Mouse (Mus musculus) left cerebral cortex, postnatal 36 days (tissue): Measurements from ENCODE around the gene Slc2a4. TPM values are rescaled to one million over a fixed set of nuclear protein-coding genes. Genes with fewer than 3 reads are reported as not detected.

Experiments
- DNase-seq, 2 experiments: peaks; one replicate each; pipeline ENCODE4 v3.0.0; 2021 to 2022; ENCODE audit warnings: low spot score in 2 of 2, mixed read lengths in 1 of 2
- intact Hi-C: fragments of 180-260 bp; cut with DNase I; formaldehyde crosslinking; loops from one replicate; pipeline ENCODE4 v1.15.1; 2025
- total RNA-seq, 2 experiments: library from RNA; stranded (reverse); gene quantifications; 2 replicates each; pipeline ENCODE4 v1.2.3; 2021

Slc2a4 gene
- total RNA-seq, result 1 to 10 TPM; 3.6 to 4.4 TPM

DNA sequence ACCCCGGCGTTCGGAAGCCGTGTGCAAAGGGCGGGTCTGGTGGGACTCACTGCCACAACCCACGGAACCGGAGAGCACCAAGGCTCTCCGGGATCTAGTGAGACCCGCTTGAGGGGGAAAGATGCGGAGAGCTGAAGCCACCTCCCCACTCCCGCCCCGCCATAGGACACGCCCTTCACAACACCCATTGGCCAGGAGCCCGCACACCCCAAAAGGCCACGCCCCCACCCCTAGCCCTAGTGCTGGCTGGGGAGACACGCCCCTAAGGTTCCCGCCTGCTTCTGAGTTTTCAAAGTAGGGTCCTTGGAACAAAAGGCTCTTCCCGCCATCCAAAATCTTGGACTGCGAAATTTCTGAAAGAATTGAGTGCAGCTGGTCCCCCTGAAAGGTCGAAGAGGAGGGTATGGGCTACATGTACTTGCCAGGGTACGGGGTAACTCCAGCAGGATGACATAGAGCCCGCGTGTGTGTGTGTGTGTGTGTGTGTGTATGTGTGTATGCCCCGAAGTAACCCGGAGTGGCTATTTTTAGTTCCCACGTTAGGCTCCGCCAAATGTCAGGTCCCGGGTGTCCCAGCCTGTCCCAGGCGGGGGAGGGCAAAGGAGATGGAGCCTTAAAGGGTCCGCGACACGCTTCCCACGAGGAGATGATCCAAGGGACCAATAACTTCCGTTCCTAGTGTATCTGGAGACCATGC, at the start of gene Slc2a4:
Gene Slc2a4, minus strand, starts transcription at position 123 of the 697 bp plus-strand sequence.
- peak; percentile 35 to 50 for DNase-seq
- intact Hi-C loops, result loop anchor here (2.0 kb wide), 1 partner anchor 13 kb away; the partner anchor contains the start of gene Ybx2

DNA sequence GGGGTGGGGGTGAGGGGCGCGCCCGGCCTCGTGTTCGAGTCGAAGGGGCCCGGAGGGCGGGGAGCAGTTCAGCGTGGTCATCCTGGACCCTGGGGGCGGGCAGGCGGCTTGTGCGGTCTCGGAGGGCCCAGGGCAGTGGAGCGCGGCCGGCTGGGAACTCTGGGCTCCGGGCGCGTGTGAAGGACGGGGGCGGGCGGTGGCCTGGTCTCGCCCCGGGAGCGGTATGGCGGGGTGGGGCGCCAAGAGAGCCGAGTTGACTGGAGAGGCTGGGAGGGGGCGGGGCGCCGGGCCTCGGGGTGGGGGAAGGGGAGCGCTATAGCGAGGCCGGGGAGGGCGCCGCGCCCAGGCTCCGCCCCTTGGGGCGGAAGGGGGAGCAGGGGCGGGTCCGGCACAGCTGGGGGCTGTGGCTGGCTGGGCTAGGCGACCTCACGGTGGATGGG, 49.1 kb upstream of the Slc2a4 start:
- DNase-seq, result peak; percentile 74 to 77
- intact Hi-C loops, result no loop called here

DNA sequence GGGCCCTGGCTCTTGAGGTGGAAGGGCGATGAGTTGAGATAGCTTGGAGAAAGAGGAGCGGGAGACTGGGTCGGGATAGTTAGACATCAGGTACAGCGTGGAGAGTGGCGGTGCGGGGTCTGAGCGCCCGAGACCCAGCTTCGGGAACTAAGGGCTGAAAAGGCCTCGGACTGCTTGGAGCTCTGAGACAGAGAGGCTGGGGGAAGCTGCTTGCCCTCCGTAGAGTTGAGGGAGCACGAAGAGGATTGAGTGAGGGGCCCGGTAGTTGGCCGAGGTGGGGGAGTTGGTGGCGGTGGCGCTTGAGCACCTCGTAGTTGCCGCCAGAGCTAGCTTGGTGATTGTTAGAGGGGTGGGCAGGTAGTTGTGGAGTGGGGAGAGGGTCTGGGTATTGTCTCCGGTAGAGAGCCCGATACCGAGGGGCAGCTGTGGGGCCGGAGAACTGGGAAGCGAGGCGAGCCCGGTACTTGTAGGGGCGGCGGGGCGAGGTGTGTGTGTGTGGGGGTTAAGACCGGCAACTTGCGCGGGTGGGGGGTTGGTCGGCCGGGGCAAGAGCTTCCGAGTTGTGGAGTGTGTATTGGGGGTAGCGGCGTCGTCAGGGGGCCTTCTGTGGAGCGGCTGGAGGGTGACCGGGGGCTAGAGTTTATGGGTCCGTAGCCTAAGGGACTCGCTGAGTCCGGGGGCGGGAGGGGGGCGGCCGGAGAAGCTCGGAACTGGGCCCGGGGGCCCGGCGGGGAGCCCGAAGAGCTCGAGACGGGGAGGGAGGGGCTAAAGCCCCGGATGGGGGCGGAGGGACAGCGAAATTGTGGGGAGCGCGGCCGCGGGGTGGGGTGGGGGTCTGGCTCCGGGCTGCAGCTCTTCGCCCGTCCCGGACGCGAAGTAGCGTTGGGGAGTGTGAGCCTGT, 48.4 kb upstream of the Slc2a4 start:
- DNase-seq, result peak in 1 of 2 experiments; percentile 41
- intact Hi-C loops, result no loop called here

DNA sequence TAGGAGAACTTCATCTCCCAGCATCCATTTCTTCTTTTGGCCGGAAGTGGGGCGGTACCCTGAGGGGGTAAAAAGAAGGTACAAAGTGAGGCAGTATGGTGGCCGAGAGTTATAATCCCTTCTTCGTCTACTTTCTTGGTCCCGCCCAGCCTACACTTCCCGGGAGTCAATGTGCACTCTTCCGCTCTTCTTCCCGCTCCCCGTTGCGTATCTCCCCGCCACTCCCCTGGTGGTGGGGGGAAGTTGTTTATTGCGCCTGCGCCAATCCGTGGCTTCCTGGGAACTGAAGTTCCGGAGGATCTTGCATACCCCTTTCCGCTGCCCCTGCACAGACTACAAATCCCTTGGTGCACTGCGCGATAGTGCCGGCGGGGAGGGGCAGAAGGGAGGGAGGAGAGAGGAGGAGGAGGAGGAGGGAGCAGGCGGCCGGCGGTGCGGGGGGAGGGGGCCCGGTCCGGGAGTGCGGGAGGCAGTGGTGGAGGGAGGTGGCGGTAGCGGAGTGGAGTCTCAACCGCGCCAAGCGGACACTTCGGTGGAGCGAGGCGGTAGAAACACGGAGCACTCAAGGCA, 47.5 kb upstream of the Slc2a4 start, which contains the start of gene Phf23:
Gene Phf23, plus strand, starts transcription at position 387 of the 570 bp plus-strand sequence.
- intact Hi-C loops, result no loop called here
- DNase-seq, result peak; percentile 97

DNA sequence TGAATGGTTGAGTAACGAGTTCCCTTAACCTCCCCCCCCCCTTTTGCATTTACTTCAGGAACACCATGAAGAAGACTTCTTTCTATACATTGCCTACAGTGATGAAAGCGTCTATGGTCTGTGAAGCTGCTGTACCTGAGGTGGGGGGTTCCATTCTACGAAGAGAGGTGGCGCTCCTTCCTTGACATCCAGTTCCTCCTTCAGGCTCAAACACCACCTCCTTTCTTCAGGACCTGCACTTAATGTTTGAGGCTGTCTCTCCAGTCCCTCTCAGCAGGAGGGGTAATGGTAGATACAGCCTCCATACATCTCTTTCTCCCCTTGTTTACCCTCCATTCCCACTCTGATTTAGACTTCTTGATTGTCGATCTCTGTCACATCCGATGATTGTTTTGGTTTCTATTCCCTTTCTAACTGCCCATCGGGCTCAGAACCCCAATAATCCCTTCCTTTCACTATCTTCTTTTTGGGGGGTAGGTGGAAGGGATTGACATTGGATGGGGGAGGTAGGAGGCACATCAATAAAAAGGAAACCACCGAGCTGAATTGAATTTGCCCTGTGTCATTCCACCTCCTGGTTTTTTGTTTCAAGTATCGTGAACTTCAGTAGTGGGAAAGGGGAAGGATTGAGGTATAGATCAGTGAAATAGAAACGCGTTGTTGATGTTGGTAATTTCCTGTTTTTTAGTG, 46.6 kb upstream of the Slc2a4 start:
- intact Hi-C loops, result no loop called here
- no peak for DNase-seq

DNA sequence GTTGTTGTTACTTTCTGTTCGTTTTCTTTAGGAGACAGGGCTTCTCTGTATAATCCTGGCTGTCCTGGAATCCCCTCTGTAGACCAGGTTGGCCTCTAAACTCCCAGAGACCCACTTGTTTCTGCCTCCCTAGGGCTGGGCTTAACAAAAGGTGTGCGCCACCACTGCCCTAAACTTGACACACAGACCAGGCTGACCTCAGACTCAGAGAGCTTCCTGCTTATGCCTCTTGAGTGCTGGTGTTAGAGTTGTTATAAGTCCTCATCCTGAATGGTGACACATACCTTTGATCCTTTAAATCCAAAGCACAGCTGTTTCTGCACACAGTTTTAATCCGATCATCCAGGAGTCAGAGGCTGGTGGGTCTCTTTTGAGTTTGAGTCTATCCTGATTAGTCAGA, 44.9 kb upstream of the Slc2a4 start:
- intact Hi-C loops, result no loop called here
- no peak for DNase-seq

DNA sequence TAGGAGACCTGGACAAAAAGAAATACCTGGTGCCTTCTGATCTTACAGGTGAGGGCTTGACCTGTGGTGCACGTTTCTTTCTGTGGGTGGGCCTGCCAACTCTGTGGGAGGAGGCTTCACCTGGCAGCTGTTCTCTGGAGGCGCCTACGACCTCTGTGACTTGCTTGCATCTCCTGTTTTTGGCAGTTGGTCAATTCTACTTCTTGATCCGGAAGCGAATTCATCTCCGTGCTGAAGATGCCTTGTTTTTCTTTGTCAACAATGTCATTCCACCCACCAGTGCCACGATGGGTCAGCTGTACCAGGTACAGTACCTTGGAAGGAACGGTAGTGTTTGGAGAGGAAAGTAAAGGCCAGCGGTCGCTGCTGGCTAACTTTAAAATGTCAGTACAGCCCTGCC, 44.4 kb upstream of the Slc2a4 start:
- intact Hi-C loops, result no loop called here
- no peak for DNase-seq

DNA sequence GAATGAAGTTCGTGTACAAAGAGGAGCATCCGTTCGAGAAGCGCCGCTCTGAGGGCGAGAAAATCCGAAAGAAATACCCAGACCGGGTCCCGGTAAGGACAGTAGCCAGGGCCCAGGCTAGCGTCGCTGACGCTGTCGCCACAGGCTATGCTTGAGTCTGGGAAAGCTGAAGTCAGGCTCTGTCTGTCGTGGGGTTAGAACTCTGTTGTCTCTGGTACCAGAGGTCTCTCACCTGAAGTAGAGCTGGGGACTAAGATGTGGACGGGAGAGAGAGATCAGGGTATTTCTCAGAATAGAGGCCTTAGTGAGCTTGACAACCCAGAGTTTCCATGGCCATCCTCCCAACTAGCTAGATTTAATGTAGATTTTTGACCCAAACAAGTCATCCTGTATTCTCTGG, 43.7 kb upstream of the Slc2a4 start:
- intact Hi-C loops, result loop anchor here (1.0 kb wide), 1 partner anchor 11 kb away; no protein-coding TSS in a partner anchor
- no peak for DNase-seq

DNA sequence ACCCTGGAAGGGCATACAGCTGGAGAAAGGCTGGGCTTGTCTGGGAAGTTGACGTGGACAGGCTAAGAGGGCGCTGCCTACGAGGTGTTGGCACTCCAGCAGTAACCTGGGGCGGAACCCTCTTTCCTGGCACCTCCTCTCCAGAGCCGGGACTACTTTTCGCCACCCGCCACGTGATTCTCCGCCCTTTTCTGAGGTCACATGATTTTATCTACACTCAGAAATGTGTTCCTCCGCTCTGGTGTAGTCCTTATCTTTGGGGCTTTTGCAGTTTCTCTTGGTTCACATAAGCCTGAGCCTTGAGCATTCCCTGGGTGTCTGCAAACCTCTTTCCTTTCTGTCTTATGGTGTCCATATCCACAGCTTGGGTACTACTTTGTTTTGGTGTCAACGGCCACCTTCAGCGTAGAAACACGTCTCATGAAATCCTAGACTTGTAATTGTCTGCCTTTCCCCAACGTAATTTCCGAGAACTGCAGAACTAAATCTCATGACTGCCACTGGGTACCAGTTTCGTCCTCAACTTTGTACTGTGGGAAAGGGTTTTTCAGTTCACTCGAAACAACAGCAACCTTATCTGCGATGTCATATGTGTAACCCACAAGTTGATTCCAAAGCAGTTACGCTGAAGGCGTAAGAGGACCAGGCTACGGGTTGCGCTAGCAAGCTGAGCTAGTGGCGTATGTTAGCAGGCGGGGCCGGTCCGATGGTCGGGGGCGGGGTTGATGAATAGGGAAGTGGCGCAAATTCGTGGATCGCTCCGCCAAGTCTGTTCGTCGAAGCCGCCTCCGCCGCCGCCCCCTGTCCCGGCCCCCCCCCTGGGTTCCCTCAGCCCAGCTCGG, 43.1 kb upstream of the Slc2a4 start, which contains the start of gene Gabarap:
Gene Gabarap, plus strand, starts transcription at position 294 of the 842 bp plus-strand sequence.
- intact Hi-C loops, result loop anchor here (1.0 kb wide), 1 partner anchor 11 kb away; no protein-coding TSS in a partner anchor
- DNase-seq, result peak; percentile 94 to 95

DNA sequence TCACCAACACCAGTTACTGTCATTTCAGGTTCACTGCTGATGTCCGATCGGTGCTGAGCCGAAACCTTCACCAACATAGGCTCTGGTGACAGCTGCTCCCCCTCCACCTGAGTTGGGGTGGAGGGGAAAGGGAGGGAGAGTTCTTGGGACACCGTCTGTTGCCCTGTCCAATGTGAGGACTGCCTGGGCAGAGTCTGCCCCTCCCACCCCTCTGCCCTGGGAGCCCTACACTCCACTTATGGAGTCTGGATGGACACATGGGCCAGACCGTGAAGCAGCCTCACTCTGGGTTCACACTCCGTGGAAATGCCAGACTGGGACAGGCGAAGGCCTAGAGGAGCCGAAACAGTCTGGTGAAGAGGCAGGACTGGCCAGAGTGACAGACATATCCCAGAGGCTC, 42.0 kb upstream of the Slc2a4 start:
- no peak for DNase-seq
- intact Hi-C loops, result no loop called here

DNA sequence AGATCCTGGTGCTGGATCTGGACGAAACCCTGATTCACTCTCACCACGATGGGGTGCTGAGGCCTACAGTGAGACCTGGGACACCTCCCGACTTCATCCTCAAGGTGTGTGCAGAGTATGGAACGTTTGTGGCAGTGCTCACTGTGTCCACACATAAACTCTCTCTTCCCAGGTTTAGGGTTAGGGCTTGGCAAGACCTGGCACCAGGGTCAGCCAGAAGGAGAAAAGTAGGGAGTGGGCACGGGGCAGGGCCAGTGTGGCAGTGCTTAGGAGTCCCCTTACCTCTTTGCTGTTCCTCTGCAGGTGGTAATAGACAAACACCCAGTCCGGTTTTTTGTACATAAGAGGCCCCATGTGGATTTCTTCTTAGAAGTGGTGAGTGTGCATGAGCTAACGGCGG, 36.4 kb upstream of the Slc2a4 start:
- no peak for DNase-seq
- intact Hi-C loops, result no loop called here

DNA sequence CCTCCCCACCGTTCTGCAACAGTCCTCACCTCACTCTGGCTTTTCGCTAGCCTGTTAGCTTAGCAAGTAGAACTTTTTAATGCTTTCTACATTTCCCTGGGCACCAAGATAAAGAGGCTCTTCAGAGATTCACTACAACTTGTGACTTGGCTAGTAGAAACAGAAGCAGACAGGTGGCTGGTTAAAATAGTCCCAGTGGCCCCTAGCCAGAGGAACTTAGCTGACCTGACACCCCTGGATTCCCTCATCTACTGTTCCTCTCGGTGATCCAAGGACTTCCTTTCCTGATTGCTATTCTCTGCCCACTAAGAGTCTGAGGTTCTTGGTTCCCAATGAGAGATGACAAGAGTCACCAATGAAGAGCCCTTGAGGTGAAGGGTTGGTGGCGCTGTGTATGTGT, 35.4 kb upstream of the Slc2a4 start:
- intact Hi-C loops, result no loop called here
- no peak for DNase-seq

DNA sequence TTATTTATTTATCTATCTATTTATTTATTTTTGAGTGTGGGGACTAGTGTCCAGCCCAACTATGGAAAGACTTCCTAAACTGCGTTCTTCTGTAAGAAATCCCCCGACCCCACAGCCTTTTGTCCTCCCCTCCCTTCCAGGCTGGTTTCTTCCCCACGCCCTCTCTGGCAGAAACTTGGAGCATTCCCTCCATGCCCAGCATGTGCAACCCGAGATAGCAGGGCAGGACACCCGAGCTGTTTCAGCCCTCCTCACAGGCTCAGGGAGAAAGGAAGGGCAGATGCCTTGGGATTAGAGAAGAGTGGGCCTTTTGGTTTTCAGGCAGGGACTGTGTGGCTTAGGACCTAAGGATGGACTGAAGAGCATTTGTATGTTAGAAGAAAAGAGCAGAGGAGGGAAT, 34.9 kb upstream of the Slc2a4 start:
- intact Hi-C loops, result no loop called here
- no peak for DNase-seq

DNA sequence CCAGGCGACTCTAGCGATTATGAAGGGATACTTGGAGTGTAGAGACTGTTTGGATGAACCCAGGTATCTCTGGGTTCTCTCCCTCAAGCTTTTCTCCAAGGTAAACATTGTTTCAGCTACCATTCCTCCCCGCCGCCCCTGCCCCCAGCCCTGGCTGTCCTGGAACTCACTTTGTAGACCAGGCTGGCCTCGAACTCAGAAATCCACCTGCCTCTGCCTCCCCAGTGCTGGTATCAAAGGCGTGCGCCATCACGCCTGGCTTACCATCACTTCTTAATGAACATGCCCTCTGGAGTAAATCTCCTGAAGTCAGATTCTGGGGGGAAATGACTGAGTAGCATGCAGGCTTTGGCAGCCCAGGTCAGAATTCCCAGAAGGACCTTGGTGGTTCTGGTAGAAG, 34.2 kb upstream of the Slc2a4 start, which contains the start of gene Elp5:
Gene Elp5, minus strand, starts transcription at position 293 of the 400 bp plus-strand sequence.
- DNase-seq, result no peak
- intact Hi-C loops, result no loop called here

DNA sequence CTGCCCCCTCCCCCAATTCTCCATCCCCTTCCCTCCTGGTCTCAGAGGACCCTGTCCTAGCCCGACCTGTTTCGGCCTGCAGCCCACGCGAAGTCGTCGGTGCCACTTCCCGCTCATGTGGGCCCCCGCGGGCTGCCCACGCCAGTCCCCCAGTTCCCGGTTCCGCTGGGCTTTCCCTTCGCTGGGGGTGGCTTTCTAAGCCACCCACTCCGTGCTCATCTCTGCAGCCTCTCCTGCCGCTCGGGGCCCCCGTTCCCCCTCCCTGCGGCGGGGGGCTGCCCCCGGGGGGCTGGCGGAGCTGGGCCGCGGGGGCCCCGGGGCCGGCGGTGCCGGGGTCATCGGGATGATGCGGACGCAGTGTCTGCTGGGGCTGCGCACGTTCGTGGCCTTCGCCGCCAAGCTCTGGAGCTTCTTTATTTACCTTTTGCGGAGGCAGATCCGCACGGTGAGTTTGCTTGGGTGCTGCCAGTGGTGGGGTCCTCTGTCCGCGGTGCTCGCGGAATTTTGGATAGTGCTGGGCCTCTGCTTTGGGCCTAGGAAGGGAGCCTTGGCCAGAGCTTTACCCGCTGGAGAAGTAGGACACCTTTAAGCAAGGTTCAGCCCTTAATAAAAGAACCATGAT, 33.3 kb upstream of the Slc2a4 start, which contains the start of gene Ctdnep1:
Gene Ctdnep1, plus strand, starts transcription at position 16 of the 622 bp plus-strand sequence.
- intact Hi-C loops, result loop anchor here (2.0 kb wide), 1 partner anchor 60 kb away; the partner anchor contains the start of gene Eif5a
- peak; percentile 43 to 49 for DNase-seq

DNA sequence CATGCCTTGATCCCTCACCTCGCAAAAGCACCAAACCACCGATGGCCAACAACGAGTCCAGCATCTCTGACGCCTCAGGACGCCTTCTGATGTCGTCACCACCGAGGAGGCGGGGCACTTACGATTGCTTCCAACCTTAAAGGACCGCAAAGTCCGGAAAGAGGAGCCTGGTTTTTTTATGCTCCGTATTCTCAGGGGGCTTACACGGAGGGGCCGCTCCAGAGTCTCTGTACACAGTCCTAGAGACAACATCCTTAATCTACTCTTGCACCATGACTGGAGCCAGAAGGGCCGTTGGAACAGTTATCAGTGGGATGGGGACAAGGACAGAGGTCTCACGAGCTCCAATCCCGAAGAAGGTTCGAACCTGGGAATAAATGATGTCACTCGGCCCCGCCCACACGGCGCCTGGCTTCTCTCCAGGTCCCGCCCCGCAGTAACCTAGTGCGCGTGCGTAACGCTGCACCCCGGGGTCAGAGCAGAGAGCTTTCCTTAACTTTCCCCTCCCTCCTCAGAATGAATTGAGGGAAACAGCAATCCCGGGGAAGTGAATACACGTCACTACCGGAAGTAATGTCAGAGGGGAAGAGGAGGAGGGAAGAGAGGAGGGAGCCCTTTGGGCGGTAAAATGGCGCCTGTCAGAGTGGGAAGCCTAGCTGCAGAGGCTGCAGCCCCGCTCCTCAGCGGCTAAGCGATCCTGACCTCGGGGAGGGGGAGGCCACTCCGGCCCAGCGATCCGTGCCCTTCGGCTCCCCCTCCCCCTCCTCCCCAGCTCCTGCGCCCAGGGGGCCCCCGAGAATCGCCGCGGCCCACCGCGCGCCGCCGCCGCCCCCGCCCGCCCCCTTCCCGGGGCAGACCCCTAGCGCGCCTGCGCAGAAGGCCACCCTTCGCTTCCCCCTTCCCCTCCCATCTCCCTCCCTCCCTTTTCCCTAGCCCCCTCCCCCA, 32.5 kb upstream of the Slc2a4 start:
- peak; percentile 98 to 99 for DNase-seq
- intact Hi-C loops, result loop anchor here (1.0 to 2.0 kb wide), 2 partner anchors 11 to 60 kb away; partner anchors contain the start of genes Eif5a and Gabarap

DNA sequence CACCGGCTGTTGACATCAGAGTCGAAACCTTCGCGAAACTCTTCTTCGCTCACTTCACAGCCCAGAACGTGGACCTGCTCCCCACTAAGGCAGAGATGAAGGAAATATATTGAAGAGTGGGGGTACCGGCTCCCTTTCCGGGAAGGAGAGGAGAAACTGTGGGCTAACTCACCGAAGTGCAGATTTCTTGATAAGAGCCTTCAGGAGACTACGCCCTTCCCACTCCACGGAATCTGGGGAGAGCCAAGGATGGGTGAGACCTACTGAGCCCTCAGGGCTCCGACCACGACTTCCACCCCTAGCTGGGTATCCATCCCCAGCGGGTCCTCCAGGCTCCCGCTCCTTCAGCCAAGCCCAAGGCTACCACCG, 31.8 kb upstream of the Slc2a4 start:
- DNase-seq, result no peak
- intact Hi-C loops, result loop anchor here (1.0 to 2.0 kb wide), 2 partner anchors 11 to 59 kb away; partner anchors contain the start of genes Eif5a and Gabarap
